Mouse (Mus musculus): ENCODE data around the gene Bcan. TPM values are rescaled to one million over a fixed set of nuclear protein-coding genes. Genes with fewer than 3 reads are reported as not detected.

The Bcan gene
- total and polyA plus RNA-seq, 3 experiments, result 0.09 to 0.55 TPM; not detected in 1

GRCm38 (mm10) chr3:87951946-87952345 lies 48.1 kb downstream of the Bcan start:
- Histone ChIP-seq H3K27me3 (ENCODE audit: control insufficient read depth, insufficient read depth, low read length) (peaks cover 10% of the 10 kb centered on the region), H3K79me2 (replicated peaks; ENCODE audit: control insufficient read depth, insufficient read depth, low read length) (no peaks in the 10 kb centered on the region), H3K36me3 (ENCODE audit: control insufficient read depth, insufficient read depth, low read length) (no peaks in the 10 kb centered on the region), H3K9ac (ENCODE audit: low read depth, low read length) (no peak overlapping the region), H3K4me1 (ENCODE audit: control insufficient read depth, insufficient read depth, low read length) (peaks cover 1% of the 10 kb centered on the region), H3K27ac (no peak overlapping the region), H3K4me3 (no peak overlapping the region)
- WGBS, result 15% methylated on average over 12 of the region's 12 CpGs
- intact Hi-C loops (cut with DNase I), result no loop called here
- DNase-seq, result no peak
- TF ChIP-seq EP300 (IDR thresholded peaks at IDR 0.05; ENCODE audit: insufficient read depth, low read depth, low read length) (no peak), POLR2A (IDR thresholded peaks at IDR 0.05; ENCODE audit: insufficient read depth, low read depth, low read length) (no peak), CTCF (IDR thresholded peaks at IDR 0.05) (no peak)

- Histone ChIP-seq H3K36me3 (ENCODE audit: control insufficient read depth, insufficient read depth, low read length) (no peaks in the 10 kb centered on the region), H3K4me3 (no peak overlapping the region), H3K9ac (ENCODE audit: low read depth, low read length) (no peak overlapping the region), H3K27me3 (ENCODE audit: control insufficient read depth, insufficient read depth, low read length) (peaks cover 10% of the 10 kb centered on the region), H3K79me2 (replicated peaks; ENCODE audit: control insufficient read depth, insufficient read depth, low read length) (no peaks in the 10 kb centered on the region), H3K4me1 (ENCODE audit: control insufficient read depth, insufficient read depth, low read length) (peaks cover 2% of the 10 kb centered on the region), H3K27ac (no peak overlapping the region)
- no peak for DNase-seq
- TF ChIP-seq EP300 (IDR thresholded peaks at IDR 0.05; ENCODE audit: insufficient read depth, low read depth, low read length), result no peak
- TF ChIP-seq POLR2A (IDR thresholded peaks at IDR 0.05; ENCODE audit: insufficient read depth, low read depth, low read length), result no peak
- no peak for TF ChIP-seq CTCF (IDR thresholded peaks at IDR 0.05)
- intact Hi-C loops (cut with DNase I), result no loop called here
- WGBS, result 43% methylated on average over 13 of the region's 13 CpGs
Measured at GRCm38 (mm10) chr3:87949955-87950515, 50.0 kb downstream of the Bcan start.

- WGBS, result 27% methylated on average over 16 of the region's 16 CpGs
Measured at GRCm38 (mm10) chr3:87949266-87949954, 50.6 kb downstream of the Bcan start.

GRCm38 (mm10) chr3:87948378-87949265 lies 51.4 kb downstream of the Bcan start, which contains the start of gene Crabp2:
Crabp2 (plus strand) TSS chr3:87948666.
- H3K27me3 ChIP-seq (ENCODE audit: control insufficient read depth, insufficient read depth, low read length), result peaks cover 10% of the 10 kb centered on the region
- peaks cover 5% of the 10 kb centered on the region for H3K4me1 ChIP-seq (ENCODE audit: control insufficient read depth, insufficient read depth, low read length)
- WGBS, result 5% methylated on average over 35 of the region's 35 CpGs
- no peak for TF ChIP-seq CTCF (IDR thresholded peaks at IDR 0.05)
- TF ChIP-seq POLR2A (IDR thresholded peaks at IDR 0.05; ENCODE audit: insufficient read depth, low read depth, low read length), result no peak
- no peak for TF ChIP-seq EP300 (IDR thresholded peaks at IDR 0.05; ENCODE audit: insufficient read depth, low read depth, low read length)
- H3K36me3 ChIP-seq (ENCODE audit: control insufficient read depth, insufficient read depth, low read length), result no peaks in the 10 kb centered on the region
- no peak within 1 kb of the TSS for H3K9ac ChIP-seq (ENCODE audit: low read depth, low read length)
- H3K79me2 ChIP-seq (replicated peaks; ENCODE audit: control insufficient read depth, insufficient read depth, low read length), result no peaks in the 10 kb centered on the region
- H3K4me3 ChIP-seq, result no peak within 1 kb of the TSS
- intact Hi-C loops (cut with DNase I), result no loop called here
- H3K27ac ChIP-seq, result no peak within 1 kb of the TSS
- no peak for DNase-seq

More at GRCm38 (mm10) chr3:87949266-87949954, 50.6 kb downstream of the Bcan start:
- H3K36me3 ChIP-seq (ENCODE audit: control insufficient read depth, insufficient read depth, low read length), result no peaks in the 10 kb centered on the region
- no peak overlapping the region for H3K27ac ChIP-seq
- no peak for TF ChIP-seq POLR2A (IDR thresholded peaks at IDR 0.05; ENCODE audit: insufficient read depth, low read depth, low read length)
- intact Hi-C loops (cut with DNase I), result no loop called here
- H3K4me3 ChIP-seq, result no peak overlapping the region
- H3K9ac ChIP-seq (ENCODE audit: low read depth, low read length), result no peak overlapping the region
- H3K79me2 ChIP-seq (replicated peaks; ENCODE audit: control insufficient read depth, insufficient read depth, low read length), result no peaks in the 10 kb centered on the region
- DNase-seq, result no peak
- H3K27me3 ChIP-seq (ENCODE audit: control insufficient read depth, insufficient read depth, low read length), result peaks cover 10% of the 10 kb centered on the region
- H3K4me1 ChIP-seq (ENCODE audit: control insufficient read depth, insufficient read depth, low read length), result peaks cover 5% of the 10 kb centered on the region

GRCm38 (mm10) chr3:87947811-87948199 lies 52.2 kb downstream of the Bcan start:
- 2% methylated on average over 17 of the region's 17 CpGs for WGBS
- no peaks in the 10 kb centered on the region for H3K36me3 ChIP-seq (ENCODE audit: control insufficient read depth, insufficient read depth, low read length)
- peaks cover 10% of the 10 kb centered on the region for H3K27me3 ChIP-seq (ENCODE audit: control insufficient read depth, insufficient read depth, low read length)
- intact Hi-C loops (cut with DNase I), result no loop called here
- H3K4me3 ChIP-seq, result no peak overlapping the region
- DNase-seq, result no peak
- H3K79me2 ChIP-seq (replicated peaks; ENCODE audit: control insufficient read depth, insufficient read depth, low read length), result no peaks in the 10 kb centered on the region
- no peak overlapping the region for H3K9ac ChIP-seq (ENCODE audit: low read depth, low read length)
- peaks cover 5% of the 10 kb centered on the region for H3K4me1 ChIP-seq (ENCODE audit: control insufficient read depth, insufficient read depth, low read length)
- no peak for TF ChIP-seq POLR2A (IDR thresholded peaks at IDR 0.05; ENCODE audit: insufficient read depth, low read depth, low read length)
- no peak for TF ChIP-seq CTCF (IDR thresholded peaks at IDR 0.05)
- TF ChIP-seq EP300 (IDR thresholded peaks at IDR 0.05; ENCODE audit: insufficient read depth, low read depth, low read length), result no peak
- H3K27ac ChIP-seq, result no peak overlapping the region

Data from heart, adult 2 months (tissue).